Mouse (Mus musculus): ENCODE data around the gene Pex7. TPM values are rescaled to one million over a fixed set of nuclear protein-coding genes. Genes with fewer than 3 reads are reported as not detected.

Pex7 gene
- total and polyA plus RNA-seq, 2 experiments from 2014 or later = 24.2 to 46.7 TPM

DNA sequence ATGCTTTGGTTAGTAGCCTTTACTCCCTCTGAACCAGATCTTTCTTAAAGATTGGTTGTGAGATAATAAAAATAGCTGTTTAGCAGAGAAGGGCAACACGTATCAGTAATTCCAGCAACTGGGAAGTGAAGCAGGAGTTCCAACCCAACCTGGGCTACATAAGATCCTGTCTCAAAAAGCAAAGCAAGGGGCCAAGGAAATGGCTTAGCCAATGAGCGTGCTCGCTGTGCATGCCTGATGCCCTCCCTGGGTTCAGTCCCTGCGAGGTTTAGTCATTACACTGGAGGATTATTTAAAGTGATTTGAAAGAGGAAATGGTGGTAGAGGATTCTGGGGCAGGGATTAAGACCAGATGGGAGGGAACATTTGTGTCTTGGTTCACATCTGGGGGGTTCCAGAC lies 41.6 kb upstream of the Pex7 start:
- TF ChIP-seq CTCF (IDR thresholded peaks at IDR 0.05; ENCODE audit: low read depth) (no peak), EP300 (IDR thresholded peaks at IDR 0.05; ENCODE audit: low read depth) (no peak)
- H3K9ac ChIP-seq (replicated peaks; ENCODE audit: low read depth, low read length) = no peak overlapping the region
- 92% methylated on average over 4 of the region's 4 CpGs for WGBS
- ATAC-seq (ENCODE audit: insufficient read depth, low read depth) (no peak), DNase-seq (ENCODE audit: low spot score) (no peak)
- no peak overlapping the region for H3K4me2 ChIP-seq (ENCODE audit: low read depth, low read length)
- no peaks in the 10 kb centered on the region for H3K27me3 ChIP-seq (ENCODE audit: control insufficient read depth, insufficient read depth, low read length)
- peaks cover 14% of the 10 kb centered on the region for H3K4me1 ChIP-seq (ENCODE audit: control insufficient read depth, insufficient read depth)
- no peak overlapping the region for H3K27ac ChIP-seq (ENCODE audit: low read depth)
- no peak overlapping the region for H3K4me3 ChIP-seq (ENCODE audit: low read depth, low read length)
- H3K9me3 ChIP-seq (replicated peaks; ENCODE audit: control insufficient read depth, low read length) = no peaks in the 10 kb centered on the region
- no peaks in the 10 kb centered on the region for H3K36me3 ChIP-seq (replicated peaks; ENCODE audit: control insufficient read depth, insufficient read depth, low read length)

DNA sequence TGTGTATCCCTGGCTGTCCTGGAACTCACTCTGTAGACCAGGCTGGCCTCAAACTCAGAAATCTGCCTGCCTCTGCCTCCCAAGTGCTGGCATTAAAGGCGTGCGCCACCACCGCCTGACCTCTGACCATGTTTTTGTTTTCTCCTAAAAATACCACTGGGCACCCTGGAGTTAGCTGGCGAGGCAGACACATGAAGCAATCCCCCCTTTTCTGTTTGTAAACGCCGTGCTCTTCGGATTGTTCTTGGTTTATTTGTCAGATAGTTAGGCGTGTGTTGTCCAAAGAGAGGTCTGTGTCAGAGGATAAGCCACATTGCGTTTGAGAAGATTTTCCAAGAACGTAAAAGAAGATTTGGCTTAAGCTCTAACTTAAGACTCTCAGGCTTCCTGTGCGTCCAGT lies 40.9 kb upstream of the Pex7 start:
- Histone ChIP-seq H3K4me2 (ENCODE audit: low read depth, low read length) (no peak overlapping the region), H3K4me3 (ENCODE audit: low read depth, low read length) (no peak overlapping the region), H3K9ac (replicated peaks; ENCODE audit: low read depth, low read length) (no peak overlapping the region), H3K36me3 (replicated peaks; ENCODE audit: control insufficient read depth, insufficient read depth, low read length) (no peaks in the 10 kb centered on the region), H3K27ac (ENCODE audit: low read depth) (no peak overlapping the region), H3K27me3 (ENCODE audit: control insufficient read depth, insufficient read depth, low read length) (no peaks in the 10 kb centered on the region), H3K4me1 (ENCODE audit: control insufficient read depth, insufficient read depth) (peaks cover 14% of the 10 kb centered on the region), H3K9me3 (replicated peaks; ENCODE audit: control insufficient read depth, low read length) (no peaks in the 10 kb centered on the region)
- DNase-seq (ENCODE audit: low spot score) = no peak
- no peak for TF ChIP-seq CTCF (IDR thresholded peaks at IDR 0.05; ENCODE audit: low read depth)
- TF ChIP-seq EP300 (IDR thresholded peaks at IDR 0.05; ENCODE audit: low read depth) = no peak
- WGBS = 92% methylated on average over 11 of the region's 11 CpGs
- no peak for ATAC-seq (ENCODE audit: insufficient read depth, low read depth)

DNA sequence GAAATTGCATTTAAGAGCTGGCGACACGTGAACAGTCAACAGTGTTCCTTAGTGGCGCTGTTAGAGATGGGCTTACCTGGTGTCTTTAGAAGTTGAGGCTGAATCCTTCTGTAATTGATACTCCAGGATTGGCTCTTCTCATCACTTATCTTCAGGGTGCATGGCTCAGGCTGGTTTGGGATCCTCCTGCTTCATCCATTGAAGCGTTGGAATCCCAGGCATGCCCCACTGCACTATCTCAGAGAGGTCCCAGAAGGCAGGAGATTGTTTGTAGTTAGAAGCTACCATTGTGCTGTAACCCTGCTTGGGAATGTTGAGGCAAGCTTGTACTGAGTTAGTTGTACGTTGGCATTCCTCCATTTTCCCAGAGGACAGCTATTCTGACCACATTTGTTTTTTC lies 40.4 kb upstream of the Pex7 start:
- no peak overlapping the region for H3K4me2 ChIP-seq (ENCODE audit: low read depth, low read length)
- peaks cover 14% of the 10 kb centered on the region for H3K4me1 ChIP-seq (ENCODE audit: control insufficient read depth, insufficient read depth)
- H3K9ac ChIP-seq (replicated peaks; ENCODE audit: low read depth, low read length) = no peak overlapping the region
- no peak for ATAC-seq (ENCODE audit: insufficient read depth, low read depth)
- H3K27ac ChIP-seq (ENCODE audit: low read depth) = no peak overlapping the region
- H3K27me3 ChIP-seq (ENCODE audit: control insufficient read depth, insufficient read depth, low read length) = no peaks in the 10 kb centered on the region
- no peak for DNase-seq (ENCODE audit: low spot score)
- H3K4me3 ChIP-seq (ENCODE audit: low read depth, low read length) = no peak overlapping the region
- 86% methylated on average over 5 of the region's 5 CpGs for WGBS
- H3K36me3 ChIP-seq (replicated peaks; ENCODE audit: control insufficient read depth, insufficient read depth, low read length) = no peaks in the 10 kb centered on the region
- H3K9me3 ChIP-seq (replicated peaks; ENCODE audit: control insufficient read depth, low read length) = no peaks in the 10 kb centered on the region
- TF ChIP-seq EP300 (IDR thresholded peaks at IDR 0.05; ENCODE audit: low read depth) = no peak

DNA sequence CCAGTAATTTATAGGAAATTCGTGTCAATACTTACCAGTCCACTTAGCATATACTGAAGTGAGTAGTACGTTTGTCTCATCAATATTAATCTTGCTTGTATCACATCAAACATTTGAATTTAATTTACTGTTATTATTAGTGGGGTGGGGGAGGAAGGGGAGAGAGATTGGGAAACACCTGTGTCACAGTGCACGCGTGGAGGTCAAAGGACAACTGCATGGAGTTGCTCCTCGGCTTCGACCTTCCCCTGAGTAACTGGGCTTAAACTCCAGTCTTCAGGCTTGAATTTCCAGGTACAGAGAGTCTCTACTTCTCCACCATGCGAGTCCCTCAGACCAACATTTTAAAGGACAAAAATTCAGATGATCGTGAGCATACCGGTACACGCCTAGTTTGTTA lies 40.0 kb upstream of the Pex7 start:
- Histone ChIP-seq H3K4me3 (ENCODE audit: low read depth, low read length) (no peak overlapping the region), H3K9me3 (replicated peaks; ENCODE audit: control insufficient read depth, low read length) (no peaks in the 10 kb centered on the region), H3K4me2 (ENCODE audit: low read depth, low read length) (no peak overlapping the region), H3K27me3 (ENCODE audit: control insufficient read depth, insufficient read depth, low read length) (no peaks in the 10 kb centered on the region), H3K27ac (ENCODE audit: low read depth) (no peak overlapping the region), H3K36me3 (replicated peaks; ENCODE audit: control insufficient read depth, insufficient read depth, low read length) (no peaks in the 10 kb centered on the region), H3K4me1 (ENCODE audit: control insufficient read depth, insufficient read depth) (peaks cover 10% of the 10 kb centered on the region; the same call in 1 of the 2 replicates), H3K9ac (replicated peaks; ENCODE audit: low read depth, low read length) (no peak overlapping the region)
- DNase-seq (ENCODE audit: low spot score) (no peak), ATAC-seq (ENCODE audit: insufficient read depth, low read depth) (no peak)
- TF ChIP-seq CTCF (IDR thresholded peaks at IDR 0.05; ENCODE audit: low read depth) (no peak), EP300 (IDR thresholded peaks at IDR 0.05; ENCODE audit: low read depth) (no peak)
- 92% methylated on average over 10 of the region's 10 CpGs for WGBS

DNA sequence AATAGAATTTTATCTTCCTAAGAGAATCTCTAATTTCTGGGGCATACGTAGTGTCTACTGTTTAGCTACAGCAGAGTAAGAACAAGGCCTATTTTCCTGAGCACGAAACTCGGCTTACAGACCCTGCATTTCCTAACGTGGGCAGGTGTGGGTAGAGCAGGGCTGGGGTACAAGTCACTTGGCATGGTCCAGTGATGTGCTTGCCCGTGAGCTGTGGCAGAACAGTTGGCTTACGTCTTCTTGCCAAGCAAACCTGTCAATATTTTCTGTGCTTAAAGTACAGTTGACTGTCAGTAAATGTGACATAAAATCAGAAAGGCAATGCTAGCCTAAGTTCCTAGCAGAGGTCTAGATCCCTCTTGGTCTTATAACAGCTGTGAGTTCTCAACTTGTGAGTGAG lies 39.2 kb upstream of the Pex7 start:
- ATAC-seq (ENCODE audit: insufficient read depth, low read depth) (no peak), DNase-seq (ENCODE audit: low spot score) (no peak)
- Histone ChIP-seq H3K4me1 (ENCODE audit: control insufficient read depth, insufficient read depth) (peaks cover 10% of the 10 kb centered on the region; the same call in 1 of the 2 replicates), H3K9ac (replicated peaks; ENCODE audit: low read depth, low read length) (no peak overlapping the region), H3K9me3 (replicated peaks; ENCODE audit: control insufficient read depth, low read length) (no peaks in the 10 kb centered on the region), H3K4me2 (ENCODE audit: low read depth, low read length) (no peak overlapping the region), H3K4me3 (ENCODE audit: low read depth, low read length) (no peak overlapping the region), H3K36me3 (replicated peaks; ENCODE audit: control insufficient read depth, insufficient read depth, low read length) (no peaks in the 10 kb centered on the region), H3K27me3 (ENCODE audit: control insufficient read depth, insufficient read depth, low read length) (no peaks in the 10 kb centered on the region), H3K27ac (ENCODE audit: low read depth) (no peak overlapping the region)
- TF ChIP-seq CTCF (IDR thresholded peaks at IDR 0.05; ENCODE audit: low read depth) (no peak), EP300 (IDR thresholded peaks at IDR 0.05; ENCODE audit: low read depth) (no peak)
- 86% methylated on average over 6 of the region's 6 CpGs for WGBS

DNA sequence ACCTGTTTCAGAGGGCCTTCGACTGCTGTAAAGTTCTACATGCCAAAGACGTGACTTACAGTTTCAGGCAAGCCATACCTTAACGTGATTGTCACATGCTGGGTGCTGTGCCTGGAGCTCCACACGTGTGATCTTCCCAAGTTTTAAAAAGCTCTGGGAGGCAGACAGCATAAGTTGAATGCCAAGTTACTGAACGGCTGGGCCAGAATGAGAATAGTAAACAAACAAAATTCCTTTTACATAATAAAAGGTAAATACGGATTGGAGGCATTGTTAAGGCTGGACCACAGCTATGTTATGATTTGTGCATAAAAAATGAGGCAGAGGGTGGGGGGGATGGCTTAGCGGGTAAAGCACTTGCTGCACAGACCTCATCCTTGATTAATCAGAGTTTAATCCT lies 38.2 kb upstream of the Pex7 start:
- no peak overlapping the region for H3K4me2 ChIP-seq (ENCODE audit: low read depth, low read length)
- no peak overlapping the region; the same call in 1 of the 2 replicates for H3K27ac ChIP-seq (ENCODE audit: low read depth)

More for the DNA sequence above, 38.2 kb upstream of the Pex7 start:
- peaks cover 17% of the 10 kb centered on the region; the same call in 1 of the 2 replicates for H3K4me1 ChIP-seq (ENCODE audit: control insufficient read depth, insufficient read depth)
- TF ChIP-seq CTCF (IDR thresholded peaks at IDR 0.05; ENCODE audit: low read depth) (no peak), EP300 (IDR thresholded peaks at IDR 0.05; ENCODE audit: low read depth) (no peak)
- no peak for DNase-seq (ENCODE audit: low spot score)
- WGBS = 69% methylated on average over 7 of the region's 7 CpGs
- no peaks in the 10 kb centered on the region for H3K9me3 ChIP-seq (replicated peaks; ENCODE audit: control insufficient read depth, low read length)
- H3K36me3 ChIP-seq (replicated peaks; ENCODE audit: control insufficient read depth, insufficient read depth, low read length) = no peaks in the 10 kb centered on the region
- H3K27me3 ChIP-seq (ENCODE audit: control insufficient read depth, insufficient read depth, low read length) = no peaks in the 10 kb centered on the region
- no peak overlapping the region for H3K9ac ChIP-seq (replicated peaks; ENCODE audit: low read depth, low read length)
- no peak for ATAC-seq (ENCODE audit: insufficient read depth, low read depth)
- H3K4me3 ChIP-seq (ENCODE audit: low read depth, low read length) = no peak overlapping the region
